Mouse (Mus musculus) forebrain, postnatal 0 days (tissue): ENCODE measurements at regions not wholly inside any gene's neighbourhood (a gene's known extent, or its start where the extent isn't known, plus 50 kb on each side); places are given as distances from the start of the nearest gene placed in this dataset.

ENCODE experiments used
- ATAC-seq: fragments of 200-750 bp; cut with Nextera tagmentation; 2 replicates; pipeline ENCODE4 v1.8.0; 2017; ENCODE audit warnings: mild to moderate bottlenecking, moderate library complexity
- DNase-seq: peaks from one replicate; pipeline ENCODE4 v3.0.0-alpha.2; 2015
- H3K27ac ChIP-seq: fragments of 300-500 bp; sonication (generic); 2 replicates; pipeline ENCODE4 v1.5.1; 2014; ENCODE audit warnings: low read depth, mild to moderate bottlenecking, antibody characterized with exemption, low read length, moderate library complexity, mixed read lengths
- H3K27me3 ChIP-seq: fragments of 300-500 bp; sonication (generic); 2 replicates; pipeline ENCODE4 v1.6.1; 2014; ENCODE audit warnings: mild to moderate bottlenecking, low read length, mixed read lengths; ENCODE audit not compliant: insufficient read depth
- H3K36me3 ChIP-seq: fragments of 300-500 bp; sonication (generic); 2 replicates; pipeline ENCODE4 v1.6.1; 2014; ENCODE audit warnings: mild to moderate bottlenecking, moderate library complexity; ENCODE audit not compliant: insufficient read depth
- H3K4me1 ChIP-seq: fragments of 300-500 bp; sonication (generic); 2 replicates; pipeline ENCODE4 v1.6.1; 2014; ENCODE audit warnings: antibody characterized with exemption; ENCODE audit not compliant: insufficient read depth
- H3K4me2 ChIP-seq: fragments of 300-500 bp; sonication (generic); 2 replicates; pipeline ENCODE4 v1.6.1; 2014; ENCODE audit warnings: low read depth, mild to moderate bottlenecking, moderate library complexity
- H3K4me3 ChIP-seq: fragments of 300-500 bp; sonication (generic); 2 replicates; pipeline ENCODE4 v1.5.1; 2014; ENCODE audit warnings: low read depth, low read length, mixed read lengths
- H3K9ac ChIP-seq: fragments of 300-500 bp; sonication (generic); 2 replicates; pipeline ENCODE4 v1.6.1; 2014; ENCODE audit warnings: mild to moderate bottlenecking
- H3K9me3 ChIP-seq: fragments of 300-500 bp; sonication (generic); 2 replicates; pipeline ENCODE4 v1.6.1; 2016; ENCODE audit warnings: low read length
- CTCF ChIP-seq: sonication (generic); IDR thresholded peaks from 2 replicates; pipeline ENCODE4 v1.5.1; 2016; ENCODE audit warnings: antibody characterized with exemption, control low read depth, low read depth
- WGBS: fragments of 180-500 bp; shearing (Covaris S2); extraction: QIAGEN DNeasy Blood & Tissue Kit; methylation state at CpG from one replicate; pipeline ENCODE4 v1.1.7; 2014; 5-methylcytosine and 5-hydroxymethylcytosine counted together

DNA sequence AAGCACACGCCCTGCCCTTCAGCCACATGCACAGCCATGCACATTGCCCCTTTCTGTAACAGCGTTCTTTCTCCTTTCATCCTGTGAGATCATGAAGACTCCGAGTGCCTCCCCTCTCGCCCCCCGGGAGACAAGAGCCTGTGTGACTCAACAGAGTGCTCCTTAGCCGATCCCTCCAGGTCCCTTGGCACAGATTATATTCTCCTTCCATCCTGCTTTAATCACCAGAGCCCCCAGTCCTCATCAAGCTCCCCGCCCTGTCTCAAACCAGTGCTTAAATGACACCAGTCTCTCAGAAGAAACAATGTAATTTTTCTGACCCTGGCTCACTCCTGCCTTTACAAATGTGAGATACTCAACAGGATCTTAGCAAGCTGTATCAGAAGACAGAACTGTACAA lies 155.5 kb downstream of the Plpp3 start:
- no peak overlapping the region for H3K4me2 ChIP-seq
- no peak overlapping the region for H3K9ac ChIP-seq
- no peaks in the 10 kb centered on the region for H3K27me3 ChIP-seq
- ATAC-seq (no peak), DNase-seq (no peak)
- TF ChIP-seq CTCF: no peak
- H3K4me1 ChIP-seq: no peaks in the 10 kb centered on the region
- H3K4me3 ChIP-seq: no peak overlapping the region
- H3K27ac ChIP-seq: no peak overlapping the region
- no peaks in the 10 kb centered on the region for H3K9me3 ChIP-seq
- WGBS: 70% methylated on average over 7 of the region's 7 CpGs
- H3K36me3 ChIP-seq: no peaks in the 10 kb centered on the region

GRCm38 (mm10) chr4:105313151-105313818 lies 156.1 kb downstream of the Plpp3 start:
- Histone ChIP-seq H3K27ac (no peak overlapping the region), H3K27me3 (no peaks in the 10 kb centered on the region), H3K4me3 (no peak overlapping the region), H3K9ac (no peak overlapping the region), H3K4me1 (no peaks in the 10 kb centered on the region), H3K4me2 (no peak overlapping the region), H3K9me3 (no peaks in the 10 kb centered on the region), H3K36me3 (no peaks in the 10 kb centered on the region)
- TF ChIP-seq CTCF: no peak
- no peak for DNase-seq
- ATAC-seq: no peak
- WGBS: 81% methylated on average over 10 of the region's 10 CpGs

- Histone ChIP-seq H3K27me3 (no peaks in the 10 kb centered on the region), H3K36me3 (no peaks in the 10 kb centered on the region), H3K4me3 (no peak overlapping the region), H3K9ac (no peak overlapping the region), H3K27ac (no peak overlapping the region), H3K9me3 (no peaks in the 10 kb centered on the region), H3K4me1 (no peaks in the 10 kb centered on the region), H3K4me2 (no peak overlapping the region)
- no peak for ATAC-seq
- 75% methylated on average over 5 of the region's 5 CpGs for WGBS
- no peak for DNase-seq
- TF ChIP-seq CTCF: no peak
Observed at GRCm38 (mm10) chr4:105315095-105315494, 157.9 kb downstream of the Plpp3 start.

DNA sequence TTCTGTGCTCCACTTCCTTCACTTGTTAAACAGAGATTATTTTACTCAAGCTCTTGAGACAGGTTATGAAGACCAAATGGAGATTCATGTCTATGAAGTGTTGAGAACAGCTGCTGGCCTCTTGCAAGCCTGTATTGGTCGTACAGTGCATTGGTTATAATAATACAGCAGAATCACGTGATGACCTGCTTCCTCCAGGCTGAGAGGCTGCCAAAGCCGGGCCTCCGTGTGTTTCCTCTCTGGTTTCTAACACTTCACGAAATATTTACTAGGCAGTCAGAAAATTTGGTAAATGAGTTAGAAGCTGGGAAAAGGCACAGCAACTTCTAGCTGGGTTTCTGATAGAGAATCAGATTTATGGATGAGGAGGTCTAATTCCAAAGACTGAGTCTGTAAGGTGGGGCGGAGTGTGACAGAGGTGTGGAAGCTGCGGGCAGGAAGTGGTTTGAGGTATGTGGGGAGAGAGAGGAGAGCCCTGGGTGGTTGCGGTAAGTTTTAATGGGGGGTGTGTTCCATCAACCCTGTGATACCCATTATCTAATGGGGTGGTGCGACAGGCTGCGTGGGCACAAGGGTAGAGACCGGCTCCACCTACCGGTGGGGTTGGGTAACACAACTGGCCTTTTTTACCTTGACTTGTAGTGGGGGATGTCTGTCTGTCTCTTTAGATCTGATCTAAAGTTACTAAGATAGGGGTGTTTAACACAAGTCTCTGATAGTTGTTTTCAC lies 159.5 kb downstream of the Plpp3 start:
- Histone ChIP-seq H3K9ac (no peak overlapping the region), H3K4me2 (no peak overlapping the region), H3K4me1 (no peaks in the 10 kb centered on the region), H3K36me3 (no peaks in the 10 kb centered on the region), H3K27ac (no peak overlapping the region), H3K9me3 (no peaks in the 10 kb centered on the region), H3K4me3 (no peak overlapping the region), H3K27me3 (no peaks in the 10 kb centered on the region)
- no peak for DNase-seq
- ATAC-seq: no peak
- TF ChIP-seq CTCF: no peak; the same call in 1 of the 2 replicates
- WGBS: 80% methylated on average over 12 of the region's 12 CpGs

GRCm38 (mm10) chr4:105318421-105318820 lies 161.3 kb downstream of the Plpp3 start:
- no peak overlapping the region for H3K9ac ChIP-seq
- H3K27ac ChIP-seq: no peak overlapping the region
- no peak for TF ChIP-seq CTCF
- H3K9me3 ChIP-seq: no peaks in the 10 kb centered on the region
- no peaks in the 10 kb centered on the region for H3K4me1 ChIP-seq
- DNase-seq (no peak), ATAC-seq (no peak)
- 89% methylated on average over 2 of the region's 2 CpGs for WGBS
- no peaks in the 10 kb centered on the region for H3K36me3 ChIP-seq
- H3K4me3 ChIP-seq: no peak overlapping the region
- H3K27me3 ChIP-seq: no peaks in the 10 kb centered on the region
- H3K4me2 ChIP-seq: no peak overlapping the region

DNA sequence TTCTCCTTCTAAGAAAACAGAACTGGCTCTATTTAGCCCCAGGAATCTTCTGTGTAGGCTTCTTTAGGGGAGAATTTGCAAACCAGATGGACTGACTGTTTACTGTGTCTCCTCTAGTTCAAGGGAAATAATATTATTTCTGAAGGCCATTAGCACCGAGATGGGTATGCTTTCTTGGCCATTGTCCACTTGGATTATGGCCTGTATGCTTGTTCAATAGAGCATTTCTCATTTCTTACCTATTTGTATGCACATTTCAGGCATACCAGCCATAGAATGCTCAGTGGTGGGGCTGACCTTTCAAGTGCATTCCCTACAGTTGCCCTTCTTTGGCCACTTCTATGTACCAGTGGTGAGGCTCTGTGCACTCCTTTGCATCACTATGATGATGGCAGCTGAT lies 166.3 kb downstream of the Plpp3 start:
- no peaks in the 10 kb centered on the region for H3K9me3 ChIP-seq
- DNase-seq (no peak), ATAC-seq (no peak)
- H3K27ac ChIP-seq: no peak overlapping the region
- H3K4me1 ChIP-seq: no peaks in the 10 kb centered on the region
- no peaks in the 10 kb centered on the region for H3K27me3 ChIP-seq
- no peak overlapping the region for H3K4me3 ChIP-seq
- no peak overlapping the region for H3K4me2 ChIP-seq
- no peak overlapping the region for H3K9ac ChIP-seq
- TF ChIP-seq CTCF: no peak
- WGBS: 46% methylated on average over 1 of the region's 1 CpGs
- H3K36me3 ChIP-seq: no peaks in the 10 kb centered on the region

DNA sequence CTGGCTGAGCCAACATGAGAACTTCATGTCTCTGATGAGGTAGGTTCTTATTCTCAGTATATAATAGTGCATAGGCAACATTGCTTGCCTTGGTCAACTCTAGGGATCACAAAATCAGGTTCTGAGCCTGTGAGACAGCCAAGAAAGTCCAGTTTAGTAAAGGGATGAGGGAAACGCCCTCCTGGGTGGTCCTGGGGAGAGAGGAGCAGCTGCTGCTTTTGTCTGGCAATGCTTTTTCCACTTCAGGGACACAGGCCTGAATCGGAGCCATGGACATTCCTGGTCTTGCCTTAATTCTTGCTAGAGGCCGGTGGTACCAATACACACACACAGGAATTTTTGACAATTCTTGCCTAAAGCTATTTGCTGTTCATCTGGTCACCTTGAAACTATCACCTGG lies 169.8 kb downstream of the Plpp3 start:
- H3K9ac ChIP-seq: no peak overlapping the region
- H3K36me3 ChIP-seq: no peaks in the 10 kb centered on the region
- H3K27me3 ChIP-seq: no peaks in the 10 kb centered on the region
- WGBS: 33% methylated on average over 3 of the region's 3 CpGs
- DNase-seq: no peak
- no peak for ATAC-seq
- H3K4me3 ChIP-seq: no peak overlapping the region
- no peaks in the 10 kb centered on the region for H3K9me3 ChIP-seq
- no peaks in the 10 kb centered on the region for H3K4me1 ChIP-seq
- H3K27ac ChIP-seq: no peak overlapping the region
- no peak overlapping the region for H3K4me2 ChIP-seq
- TF ChIP-seq CTCF: no peak
